Comparison of ENCODE assay signal across 23 mouse cellular contexts in the genomic region with DNA sequence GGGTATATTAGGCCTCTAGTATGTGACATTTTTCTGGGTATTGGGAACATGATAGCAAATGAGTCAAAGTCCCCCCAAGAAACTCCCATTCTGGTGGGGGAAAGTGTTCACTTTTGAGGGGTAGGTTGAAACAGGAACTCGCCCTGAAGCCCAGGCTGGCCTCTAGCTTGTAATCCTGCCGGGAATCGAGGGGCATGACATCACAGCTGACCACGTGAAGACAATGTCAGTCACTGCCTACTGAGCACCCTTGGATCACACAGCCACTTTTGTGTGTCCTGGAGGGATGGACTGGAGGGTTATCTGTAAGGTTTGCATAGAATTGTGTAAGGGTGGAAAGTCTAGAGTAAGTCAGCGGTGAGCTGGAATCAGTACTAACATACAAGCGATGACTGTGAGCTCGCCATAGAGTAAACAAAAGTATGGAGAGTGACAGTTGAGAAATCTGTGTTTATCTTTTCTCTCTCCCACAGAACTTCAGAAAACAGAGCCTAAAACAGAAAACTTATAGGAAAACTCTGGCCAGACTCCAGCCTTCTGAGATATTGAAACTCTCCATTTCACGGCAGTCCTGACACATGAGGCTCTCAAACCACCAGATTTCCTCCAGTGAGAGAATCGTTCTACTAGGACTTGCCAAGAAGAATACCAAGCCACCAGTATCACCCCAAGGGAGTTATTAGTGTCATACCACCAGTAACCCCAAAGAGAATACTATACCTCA.
DNase-seq lines count a peak whose midpoint lies in the region; ATAC-seq and TF ChIP-seq lines count a peak whose summit lies in the region.
"Had no signal": no experiment of that assay in that cellular context is flagged by ENCODE, and none has a peak within 500 bp of the region (broad histone marks: within the 10 kb centered on the region; RNA-seq: fewer than 3 reads in every experiment).

No protein-coding gene starts in this region.

- peak overlapping the region; percentile 36; the same call in 1 of the 2 replicates for H3K27ac ChIP-seq in lung, embryonic 16.5 days (ENCODE audit: low read length)
- no peak overlapping the region for H3K27ac ChIP-seq in liver, embryonic 14.5 days
- H3K27ac ChIP-seq: hindbrain, embryonic 10.5 days; kidney, postnatal 0 days; left cerebral cortex, adult 2 months; limb, embryonic 15.5 days; midbrain, embryonic 12.5 days had no signal

- WGBS in lung, embryonic 16.5 days, result 40% methylated on average over 9 of the region's 9 CpGs
- 49% methylated on average over 9 of the region's 9 CpGs for WGBS in liver, embryonic 14.5 days (ENCODE audit: insufficient replicate concordance)

- TF ChIP-seq CTCF in liver, embryonic 14.5 days (IDR thresholded peaks at IDR 0.05; ENCODE audit: low read depth), result no peak

- DNase-seq in heart, adult 11 months, result peak; percentile 85
- DNase-seq in heart, adult 9 months (ENCODE audit: low spot score in 2 of 2), result no peak
- no peak for DNase-seq in lung, postnatal 10 days
- DNase-seq in liver, embryonic 14.5 days (ENCODE audit: low read depth in 3 of 3, low spot score in 3 of 3), result peak; percentile 13 to 26 (median 19)
- peak; percentile 42 for DNase-seq in yolk sac, embryonic 10.5 days (ENCODE audit: low spot score)
- no peak for DNase-seq in layer of hippocampus, postnatal 14 days (ENCODE audit: low spot score in 2 of 2)
- DNase-seq: adrenal gland, postnatal 25 days; cerebellum, adult 9-10 months; gastrocnemius, postnatal 10 days; heart, postnatal 10 days; kidney, adult 2 months; layer of hippocampus, adult 9-11 months; left cerebral cortex, postnatal 4 days; thymus, postnatal 14 days had no signal

- peak; percentile 77 for ATAC-seq in lung, embryonic 16.5 days (ENCODE audit: low read depth)
- peak; percentile 75 for ATAC-seq in liver, embryonic 14.5 days (ENCODE audit: insufficient read depth)
- ATAC-seq: forebrain, embryonic 16.5 days; hindbrain, embryonic 16.5 days had no signal

- H3K36me3 ChIP-seq in lung, embryonic 16.5 days (ENCODE audit: control insufficient read depth, insufficient read depth, low read length), result no peaks in the 10 kb centered on the region
- H3K36me3 ChIP-seq in liver, embryonic 14.5 days (replicated peaks; ENCODE audit: control insufficient read depth, insufficient read depth, low read depth), result no peaks in the 10 kb centered on the region
- H3K36me3 ChIP-seq: heart, embryonic 12.5 days; hindbrain, embryonic 10.5 days; limb, embryonic 15.5 days; midbrain, embryonic 12.5 days had no signal

- no peak overlapping the region for H3K9ac ChIP-seq in lung, embryonic 16.5 days (ENCODE audit: low read length)
- no peak overlapping the region for H3K9ac ChIP-seq in liver, embryonic 14.5 days (replicated peaks)
- H3K9ac ChIP-seq: heart, embryonic 12.5 days; limb, embryonic 15.5 days; midbrain, embryonic 12.5 days had no signal

- H3K9me3 ChIP-seq in lung, embryonic 16.5 days (ENCODE audit: control insufficient read depth, low read length), result no peaks in the 10 kb centered on the region
- H3K9me3 ChIP-seq in liver, embryonic 14.5 days (ENCODE audit: control insufficient read depth, low read length), result no peaks in the 10 kb centered on the region
- H3K9me3 ChIP-seq: heart, embryonic 12.5 days; hindbrain, embryonic 10.5 days; limb, embryonic 15.5 days; midbrain, embryonic 12.5 days had no signal

- no peaks in the 10 kb centered on the region for H3K27me3 ChIP-seq in lung, embryonic 16.5 days (ENCODE audit: control insufficient read depth, insufficient read depth, low read depth, low read length)
- H3K27me3 ChIP-seq in liver, embryonic 14.5 days (ENCODE audit: control insufficient read depth, insufficient read depth, low read length), result no peaks in the 10 kb centered on the region
- H3K27me3 ChIP-seq: heart, embryonic 12.5 days; limb, embryonic 15.5 days; midbrain, embryonic 12.5 days had no signal

- H3K4me3 ChIP-seq in lung, embryonic 16.5 days (ENCODE audit: low read length), result no peak overlapping the region
- H3K4me3 ChIP-seq in liver, embryonic 14.5 days (ENCODE audit: insufficient read depth in 1 of 2, low read depth in 2 of 2, low read length in 2 of 2), result no peak overlapping the region
- H3K4me3 ChIP-seq: heart, embryonic 12.5 days; hindbrain, embryonic 10.5 days; left cerebral cortex, adult 2 months; limb, embryonic 15.5 days; midbrain, embryonic 12.5 days had no signal

- TF ChIP-seq EP300 in liver, embryonic 14.5 days (IDR thresholded peaks at IDR 0.05; ENCODE audit: low read depth), result no peak

- H3K4me1 ChIP-seq in lung, embryonic 16.5 days (replicated peaks; ENCODE audit: control insufficient read depth, insufficient read depth, low read length), result peaks cover 7% of the 10 kb centered on the region; the same call in 1 of the 2 replicates
- H3K4me1 ChIP-seq in liver, embryonic 14.5 days (replicated peaks; ENCODE audit: control insufficient read depth in 2 of 2, insufficient read depth in 2 of 2, low read length in 1 of 2), result 0 out of 4 replicates have a peak, but pooled peaks cover 0 to 2% of the 10 kb centered on the region in 2 experiments
- H3K4me1 ChIP-seq: heart, embryonic 12.5 days; hindbrain, embryonic 10.5 days; limb, embryonic 15.5 days; midbrain, embryonic 12.5 days had no signal

- no peak overlapping the region for H3K4me2 ChIP-seq in lung, embryonic 16.5 days (ENCODE audit: low read depth, low read length)
- no peak overlapping the region for H3K4me2 ChIP-seq in liver, embryonic 14.5 days (ENCODE audit: low read depth)
- H3K4me2 ChIP-seq: heart, embryonic 12.5 days; limb, embryonic 15.5 days; midbrain, embryonic 12.5 days had no signal

Comparison
In these comparisons a context has a peak if more than half of its experiments do, and no peak if none do; other contexts are left out.
1. DNase-seq: peak in heart, adult 11 months (single experiment), liver, embryonic 14.5 days (3 of 3) and yolk sac, embryonic 10.5 days (single experiment); none in heart, adult 9 months (0 of 2), lung, postnatal 10 days (single experiment) and layer of hippocampus, postnatal 14 days (0 of 2).